Mouse (Mus musculus): ENCODE results near the gene Thada. TPM values are rescaled to one million over a fixed set of nuclear protein-coding genes. Genes with fewer than 3 reads are reported as not detected.

The Thada gene
- polyA plus RNA-seq, 1 experiment from 2014 or later: 7.6 TPM

DNA sequence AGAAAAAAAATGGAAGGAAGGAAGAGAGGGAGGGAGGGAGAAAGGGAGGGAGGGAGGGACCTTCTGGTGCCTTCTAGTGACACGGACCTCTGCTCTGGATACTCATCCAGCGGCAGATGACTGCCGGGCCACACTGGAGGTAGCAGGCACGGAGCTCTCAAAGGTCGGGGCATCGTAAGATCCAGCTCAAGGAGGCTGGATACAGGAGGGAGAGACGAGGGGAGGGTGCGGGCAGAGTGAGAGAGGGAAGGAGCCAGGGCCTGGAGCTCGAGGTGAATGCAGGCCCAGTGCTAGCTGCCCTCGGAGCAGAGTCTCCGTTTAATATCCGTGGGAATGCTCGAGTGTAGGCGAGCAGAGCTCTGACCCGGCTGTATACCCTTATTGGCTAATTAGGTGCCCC is 307.1 kb downstream of the Thada start:
- Histone ChIP-seq H3K9me3 (ENCODE audit: control insufficient read depth, low read length) (no peaks in the 10 kb centered on the region), H3K27me3 (ENCODE audit: control insufficient read depth, insufficient read depth, low read length) (no peaks in the 10 kb centered on the region), H3K4me3 (ENCODE audit: low read depth, low read length) (no peak overlapping the region), H3K4me1 (ENCODE audit: control insufficient read depth, insufficient read depth, low read length) (no peaks in the 10 kb centered on the region), H3K9ac (ENCODE audit: low read length) (no peak overlapping the region), H3K36me3 (ENCODE audit: control insufficient read depth, insufficient read depth, low read length) (no peaks in the 10 kb centered on the region), H3K4me2 (no peak overlapping the region), H3K27ac (ENCODE audit: low read depth, low read length) (no peak overlapping the region)
- WGBS: 66% methylated on average over 15 of the region's 15 CpGs
- no peak for ATAC-seq (ENCODE audit: low FRiP score)
- peak; percentile 82 for DNase-seq (ENCODE audit: low spot score, missing footprints)

DNA sequence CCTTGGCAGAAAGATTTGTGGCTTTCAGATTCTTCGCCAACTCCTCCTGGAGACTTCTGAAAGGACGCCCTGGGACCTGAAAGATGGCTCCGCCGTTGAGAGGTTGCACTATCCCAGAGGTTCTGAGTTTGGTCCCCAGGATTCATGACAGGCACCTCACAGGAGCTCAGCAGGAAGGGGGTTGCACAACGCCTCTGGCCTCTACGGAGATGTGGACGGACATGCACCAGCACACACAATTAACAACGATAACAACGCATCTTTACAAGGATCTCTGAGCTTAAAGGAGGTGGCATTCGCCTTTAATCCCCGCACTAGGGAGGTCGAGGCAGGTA is 307.6 kb downstream of the Thada start:
- no peak for ATAC-seq (ENCODE audit: low FRiP score)
- H3K9me3 ChIP-seq (ENCODE audit: control insufficient read depth, low read length): no peaks in the 10 kb centered on the region
- no peak overlapping the region for H3K4me3 ChIP-seq (ENCODE audit: low read depth, low read length)
- no peak for DNase-seq (ENCODE audit: low spot score, missing footprints)
- H3K27me3 ChIP-seq (ENCODE audit: control insufficient read depth, insufficient read depth, low read length): no peaks in the 10 kb centered on the region
- H3K4me1 ChIP-seq (ENCODE audit: control insufficient read depth, insufficient read depth, low read length): no peaks in the 10 kb centered on the region
- H3K27ac ChIP-seq (ENCODE audit: low read depth, low read length): no peak overlapping the region
- H3K9ac ChIP-seq (ENCODE audit: low read length): no peak overlapping the region
- no peak overlapping the region for H3K4me2 ChIP-seq
- 87% methylated on average over 12 of the region's 12 CpGs for WGBS
- H3K36me3 ChIP-seq (ENCODE audit: control insufficient read depth, insufficient read depth, low read length): no peaks in the 10 kb centered on the region

DNA sequence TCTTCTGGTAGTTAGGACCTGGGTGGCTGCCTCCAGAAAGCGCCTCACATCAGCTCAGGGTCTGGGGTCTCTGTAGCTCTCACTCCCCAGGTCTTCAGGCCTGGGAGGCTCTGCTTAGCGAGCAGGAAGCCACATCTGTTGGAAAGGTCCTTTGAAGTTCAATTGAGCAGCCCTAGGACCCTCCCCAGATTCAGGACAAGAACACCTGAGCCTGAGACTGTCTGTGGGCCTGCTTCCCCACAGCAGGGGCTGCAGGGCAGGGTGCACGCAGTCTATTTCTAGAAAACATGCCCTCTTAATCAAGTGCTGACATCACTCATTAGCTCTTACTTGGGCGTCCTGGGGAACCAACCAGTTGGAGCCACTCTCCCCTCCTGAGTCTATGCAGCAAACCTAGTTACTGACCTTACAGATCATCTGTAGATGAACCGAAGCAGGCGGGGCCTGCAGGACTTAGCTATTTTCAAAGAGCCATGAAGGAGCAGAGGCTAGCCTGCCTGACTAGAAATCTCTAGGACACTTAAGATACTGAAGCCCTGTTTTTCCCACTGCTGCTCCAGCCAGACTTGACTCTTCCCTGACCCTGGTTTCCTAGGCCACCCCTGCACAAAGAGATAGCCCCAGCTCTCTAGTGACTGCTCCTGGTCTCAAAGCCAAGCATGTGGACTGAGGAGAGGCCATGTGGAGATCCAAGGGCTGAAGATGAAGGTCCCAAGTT is 308.1 kb downstream of the Thada start:
- WGBS: 73% methylated on average over 6 of the region's 6 CpGs

DNA sequence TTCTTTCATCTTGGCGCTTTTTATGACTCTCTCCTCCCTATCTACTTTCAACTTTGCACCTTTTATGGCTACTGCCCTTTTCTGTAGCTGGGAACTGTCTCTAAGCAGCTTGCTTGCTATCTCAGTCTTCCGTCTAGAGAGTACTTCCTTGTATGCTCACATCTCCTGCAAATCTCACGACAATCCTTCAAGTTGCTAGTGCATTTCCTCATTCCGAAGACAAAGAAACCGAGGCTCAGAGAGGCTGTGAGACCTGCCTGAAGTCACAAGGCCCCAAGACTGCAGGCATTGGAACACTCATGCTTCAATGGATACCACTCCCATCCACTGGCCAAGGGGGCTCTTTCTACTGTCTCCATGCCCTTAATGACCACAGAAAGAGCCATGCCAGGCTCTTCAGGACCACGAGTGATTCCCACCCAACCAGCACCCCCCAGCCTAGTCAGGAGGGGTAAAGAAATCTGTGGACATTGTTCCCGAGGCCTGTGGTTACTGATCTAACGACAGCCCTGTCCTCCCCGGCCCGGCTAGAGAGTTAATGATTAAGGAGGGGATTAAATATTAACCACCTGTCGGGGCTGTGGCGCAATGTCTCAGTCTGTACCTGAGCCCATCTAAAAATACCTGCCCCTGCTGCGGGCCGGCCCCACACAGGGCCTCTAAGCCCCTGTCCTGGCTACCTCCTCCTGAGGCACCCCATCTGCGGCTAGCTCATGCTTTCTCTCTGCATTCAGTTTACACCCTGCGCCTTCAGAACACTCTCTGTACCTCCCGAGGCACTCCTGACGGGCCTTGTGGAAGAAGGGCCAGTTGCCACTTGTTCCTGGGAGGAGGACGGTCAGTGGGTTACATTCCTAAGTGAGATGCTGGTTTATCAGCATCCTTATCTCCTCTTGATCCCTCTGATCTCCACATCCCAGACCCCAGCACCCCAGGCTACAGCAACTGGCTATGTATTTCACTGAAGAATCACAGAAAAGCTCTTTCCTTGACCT is 309.0 kb downstream of the Thada start:
- H3K9me3 ChIP-seq (ENCODE audit: control insufficient read depth, low read length): no peaks in the 10 kb centered on the region
- H3K4me2 ChIP-seq: no peak overlapping the region
- DNase-seq (ENCODE audit: low spot score, missing footprints): peak; percentile 78
- H3K36me3 ChIP-seq (ENCODE audit: control insufficient read depth, insufficient read depth, low read length): no peaks in the 10 kb centered on the region
- H3K27me3 ChIP-seq (ENCODE audit: control insufficient read depth, insufficient read depth, low read length): no peaks in the 10 kb centered on the region
- no peak overlapping the region for H3K4me3 ChIP-seq (ENCODE audit: low read depth, low read length)
- no peak overlapping the region for H3K27ac ChIP-seq (ENCODE audit: low read depth, low read length)
- no peak overlapping the region for H3K9ac ChIP-seq (ENCODE audit: low read length)
- no peak for ATAC-seq (ENCODE audit: low FRiP score)
- 43% methylated on average over 19 of the region's 19 CpGs for WGBS
- no peaks in the 10 kb centered on the region for H3K4me1 ChIP-seq (ENCODE audit: control insufficient read depth, insufficient read depth, low read length)

More for the DNA sequence above, 308.1 kb downstream of the Thada start:
- H3K9me3 ChIP-seq (ENCODE audit: control insufficient read depth, low read length): no peaks in the 10 kb centered on the region
- no peaks in the 10 kb centered on the region for H3K36me3 ChIP-seq (ENCODE audit: control insufficient read depth, insufficient read depth, low read length)
- H3K9ac ChIP-seq (ENCODE audit: low read length): no peak overlapping the region
- DNase-seq (ENCODE audit: low spot score, missing footprints): peak; percentile 79
- no peaks in the 10 kb centered on the region for H3K4me1 ChIP-seq (ENCODE audit: control insufficient read depth, insufficient read depth, low read length)
- no peak overlapping the region for H3K4me3 ChIP-seq (ENCODE audit: low read depth, low read length)
- no peaks in the 10 kb centered on the region for H3K27me3 ChIP-seq (ENCODE audit: control insufficient read depth, insufficient read depth, low read length)
- H3K27ac ChIP-seq (ENCODE audit: low read depth, low read length): no peak overlapping the region
- H3K4me2 ChIP-seq: no peak overlapping the region
- no peak for ATAC-seq (ENCODE audit: low FRiP score)

DNA sequence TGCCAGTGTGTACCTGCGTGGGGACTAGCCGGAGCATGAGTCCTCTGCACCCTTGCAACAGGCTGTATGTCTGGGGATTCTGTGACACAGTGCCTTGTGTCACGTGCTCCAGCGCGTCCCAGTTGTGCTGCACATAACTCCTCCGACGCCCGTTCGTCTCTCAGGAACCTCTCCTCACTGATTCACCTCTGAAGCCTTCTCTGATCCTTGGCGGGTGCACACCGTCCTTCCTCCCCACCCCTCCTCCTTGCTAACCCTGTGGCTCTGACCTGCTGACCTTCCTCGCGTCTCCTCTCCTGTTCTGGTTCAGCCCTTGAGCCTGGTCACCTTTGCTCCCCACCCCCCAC is 309.8 kb downstream of the Thada start:
- Histone ChIP-seq H3K4me2 (no peak overlapping the region), H3K27me3 (ENCODE audit: control insufficient read depth, insufficient read depth, low read length) (no peaks in the 10 kb centered on the region), H3K4me3 (ENCODE audit: low read depth, low read length) (no peak overlapping the region), H3K9ac (ENCODE audit: low read length) (no peak overlapping the region), H3K36me3 (ENCODE audit: control insufficient read depth, insufficient read depth, low read length) (no peaks in the 10 kb centered on the region), H3K4me1 (ENCODE audit: control insufficient read depth, insufficient read depth, low read length) (no peaks in the 10 kb centered on the region), H3K27ac (ENCODE audit: low read depth, low read length) (no peak overlapping the region), H3K9me3 (ENCODE audit: control insufficient read depth, low read length) (no peaks in the 10 kb centered on the region)
- ATAC-seq (ENCODE audit: low FRiP score) (no peak), DNase-seq (ENCODE audit: low spot score, missing footprints) (peak; percentile 54)
- WGBS: 61% methylated on average over 13 of the region's 13 CpGs

DNA sequence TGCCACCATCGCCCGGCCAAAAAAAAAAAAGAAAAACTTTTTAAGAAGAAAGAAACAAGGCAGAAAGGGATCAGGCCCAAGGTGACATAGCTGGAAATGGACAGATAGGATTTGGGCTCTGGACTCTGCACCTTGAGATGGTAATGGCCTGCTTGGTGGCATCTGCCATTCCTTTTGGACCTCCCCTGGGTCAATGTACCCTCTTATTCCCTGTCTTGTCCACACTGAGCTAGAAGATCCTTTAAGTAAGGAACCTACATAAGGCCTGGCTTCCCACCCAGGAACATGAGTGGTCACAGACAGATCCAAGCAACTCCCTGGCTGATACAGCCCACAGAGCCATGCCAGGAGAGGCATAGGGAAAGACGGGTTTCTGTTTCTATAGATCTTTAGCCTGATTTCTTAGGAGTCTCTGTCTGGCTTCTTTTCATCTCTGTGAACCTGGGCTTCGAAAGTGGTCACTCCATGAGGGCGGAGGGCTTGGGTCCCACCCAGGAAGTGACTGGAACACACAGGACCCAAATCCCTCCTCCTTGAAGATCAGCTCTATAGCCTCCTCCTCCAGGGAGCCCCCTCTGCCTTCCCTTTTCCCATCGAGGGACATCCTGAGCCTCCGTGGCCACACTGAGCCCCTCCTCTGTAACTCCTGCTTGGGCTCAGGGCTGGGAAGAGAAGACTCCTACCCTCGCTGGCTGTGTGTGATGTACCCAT is 310.3 kb downstream of the Thada start:
- Histone ChIP-seq H3K9ac (ENCODE audit: low read length) (no peak overlapping the region), H3K4me2 (no peak overlapping the region), H3K9me3 (ENCODE audit: control insufficient read depth, low read length) (no peaks in the 10 kb centered on the region), H3K27me3 (ENCODE audit: control insufficient read depth, insufficient read depth, low read length) (no peaks in the 10 kb centered on the region), H3K4me1 (ENCODE audit: control insufficient read depth, insufficient read depth, low read length) (no peaks in the 10 kb centered on the region), H3K27ac (ENCODE audit: low read depth, low read length) (no peak overlapping the region), H3K36me3 (ENCODE audit: control insufficient read depth, insufficient read depth, low read length) (no peaks in the 10 kb centered on the region), H3K4me3 (ENCODE audit: low read depth, low read length) (no peak overlapping the region)
- ATAC-seq (ENCODE audit: low FRiP score): no peak
- WGBS: 81% methylated on average over 8 of the region's 8 CpGs
- peak; percentile 51 for DNase-seq (ENCODE audit: low spot score, missing footprints)

DNA sequence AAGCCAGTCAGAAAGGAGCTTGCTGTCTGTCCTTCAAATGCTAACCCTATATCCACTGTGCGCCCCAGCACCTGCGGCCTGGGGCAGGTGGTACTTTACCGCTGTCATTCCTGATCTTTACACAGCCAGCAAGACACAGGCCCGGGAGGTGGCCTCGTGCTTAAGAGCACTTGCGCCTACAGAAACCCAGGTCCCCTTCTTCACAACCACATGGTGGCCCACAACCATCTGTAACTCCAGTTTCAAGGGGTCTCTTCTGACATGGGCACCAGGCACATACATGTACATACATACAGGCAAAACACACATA is 311.0 kb downstream of the Thada start:
- Histone ChIP-seq H3K4me2 (no peak overlapping the region), H3K9me3 (ENCODE audit: control insufficient read depth, low read length) (no peaks in the 10 kb centered on the region), H3K9ac (ENCODE audit: low read length) (no peak overlapping the region), H3K27me3 (ENCODE audit: control insufficient read depth, insufficient read depth, low read length) (no peaks in the 10 kb centered on the region), H3K36me3 (ENCODE audit: control insufficient read depth, insufficient read depth, low read length) (no peaks in the 10 kb centered on the region), H3K4me3 (ENCODE audit: low read depth, low read length) (no peak overlapping the region), H3K4me1 (ENCODE audit: control insufficient read depth, insufficient read depth, low read length) (no peaks in the 10 kb centered on the region; the same call in 1 of the 2 replicates), H3K27ac (ENCODE audit: low read depth, low read length) (no peak overlapping the region)
- 91% methylated on average over 6 of the region's 6 CpGs for WGBS
- ATAC-seq (ENCODE audit: low FRiP score) (no peak), DNase-seq (ENCODE audit: low spot score, missing footprints) (no peak)

DNA sequence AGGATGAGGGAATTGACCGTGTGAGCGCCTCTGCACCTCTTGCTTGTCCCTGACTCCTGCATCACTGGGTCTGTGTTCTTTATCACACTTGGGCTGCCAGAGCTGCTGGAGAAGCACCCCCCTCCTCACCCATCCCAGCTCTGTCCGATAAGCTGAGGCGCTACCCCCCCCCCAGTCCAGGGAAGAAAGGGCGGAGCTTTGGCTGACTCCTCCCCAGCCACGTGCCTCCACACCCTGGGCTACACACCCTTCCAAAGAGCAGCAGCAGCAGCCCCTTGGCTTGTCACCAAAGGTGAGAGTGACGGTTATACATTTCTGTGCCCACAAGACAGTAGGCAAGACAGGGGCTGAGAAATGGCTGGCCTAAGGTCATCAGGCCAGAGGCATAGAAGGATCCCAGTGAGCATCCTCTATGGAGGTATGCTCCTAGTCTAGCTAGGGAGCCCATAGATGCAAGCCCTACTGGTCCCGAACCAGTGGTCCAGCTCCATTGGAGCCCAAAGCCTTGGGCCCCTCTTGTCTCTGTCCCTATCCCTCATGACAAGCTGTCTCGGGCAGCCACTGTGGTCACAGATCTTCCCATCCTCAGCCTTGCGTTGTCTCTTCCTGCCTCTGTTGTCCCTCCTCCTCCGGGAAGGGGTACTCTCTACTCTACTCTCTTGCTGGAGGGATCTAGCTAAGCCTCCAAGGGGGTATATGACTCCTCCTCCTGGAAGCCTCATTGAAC is 311.5 kb downstream of the Thada start:
- DNase-seq (ENCODE audit: low spot score, missing footprints) (peak; percentile 45), ATAC-seq (ENCODE audit: low FRiP score) (peak; percentile 45; the same call in 1 of the 2 replicates)
- no peak overlapping the region for H3K4me2 ChIP-seq
- H3K4me1 ChIP-seq (ENCODE audit: control insufficient read depth, insufficient read depth, low read length): peaks cover 4% of the 10 kb centered on the region
- H3K9ac ChIP-seq (ENCODE audit: low read length): no peak overlapping the region
- 86% methylated on average over 11 of the region's 11 CpGs for WGBS
- H3K9me3 ChIP-seq (ENCODE audit: control insufficient read depth, low read length): no peaks in the 10 kb centered on the region
- H3K27ac ChIP-seq (ENCODE audit: low read depth, low read length): no peak overlapping the region
- no peak overlapping the region for H3K4me3 ChIP-seq (ENCODE audit: low read depth, low read length)
- no peaks in the 10 kb centered on the region for H3K36me3 ChIP-seq (ENCODE audit: control insufficient read depth, insufficient read depth, low read length)
- no peaks in the 10 kb centered on the region for H3K27me3 ChIP-seq (ENCODE audit: control insufficient read depth, insufficient read depth, low read length)

Measured in midbrain, embryonic 11.5 days (tissue).